Mouse (Mus musculus): ENCODE results near the gene Rasa3. TPM values are rescaled to one million over a fixed set of nuclear protein-coding genes. Genes with fewer than 3 reads are reported as not detected.

The Rasa3 gene
- polyA plus RNA-seq, 1 experiment from 2014 or later: 24.2 TPM

DNA sequence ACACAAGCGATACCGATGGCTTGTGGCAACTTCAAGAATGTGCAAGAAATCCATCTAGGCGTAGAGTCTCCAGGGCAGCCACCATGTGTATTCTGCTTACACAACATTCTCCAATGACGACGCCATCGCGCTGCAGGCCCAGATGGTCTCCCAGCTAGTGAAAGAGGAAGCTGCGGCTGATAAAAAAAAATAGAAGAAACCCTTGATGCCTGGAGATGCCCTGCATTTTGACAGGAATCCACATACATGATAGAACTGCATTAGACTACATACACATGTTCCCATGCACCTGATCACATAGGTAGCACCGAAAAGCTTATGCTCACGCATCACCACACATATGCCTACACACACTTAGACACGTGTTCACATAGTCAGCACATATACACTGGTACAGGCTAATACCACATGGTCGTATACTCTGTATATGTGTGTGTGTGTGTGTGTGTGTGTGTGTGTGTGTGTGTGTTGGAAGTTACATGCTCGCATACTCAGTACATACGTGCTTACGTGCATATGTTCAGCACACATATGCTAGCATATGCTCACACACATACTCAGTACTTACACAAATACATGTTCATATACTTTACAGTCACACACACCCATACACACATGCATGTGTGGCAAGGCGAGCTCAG lies 8.4 kb upstream of the Rasa3 start:
- DNase-seq (ENCODE audit: low spot score): peak; percentile 74

DNA sequence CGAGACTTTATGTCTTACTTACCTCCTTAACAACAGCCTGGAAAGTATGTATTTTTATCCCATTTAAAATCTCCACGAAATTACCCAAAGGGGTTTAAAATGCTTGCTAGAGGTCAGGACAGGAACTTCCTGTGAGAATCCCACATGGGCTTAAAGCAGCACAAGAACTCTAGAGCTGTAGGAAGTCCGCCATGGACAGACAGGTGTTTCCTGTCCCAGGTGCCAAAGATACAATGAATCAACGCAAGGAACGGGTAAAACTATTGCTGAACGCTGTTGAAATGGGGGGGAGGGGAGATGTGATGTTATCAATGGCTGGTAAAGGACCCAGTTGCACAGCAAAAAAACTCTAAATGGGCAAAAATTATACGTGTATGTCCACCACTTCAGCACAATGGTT lies 6.7 kb upstream of the Rasa3 start:
- DNase-seq (ENCODE audit: low spot score): peak; percentile 53

DNA sequence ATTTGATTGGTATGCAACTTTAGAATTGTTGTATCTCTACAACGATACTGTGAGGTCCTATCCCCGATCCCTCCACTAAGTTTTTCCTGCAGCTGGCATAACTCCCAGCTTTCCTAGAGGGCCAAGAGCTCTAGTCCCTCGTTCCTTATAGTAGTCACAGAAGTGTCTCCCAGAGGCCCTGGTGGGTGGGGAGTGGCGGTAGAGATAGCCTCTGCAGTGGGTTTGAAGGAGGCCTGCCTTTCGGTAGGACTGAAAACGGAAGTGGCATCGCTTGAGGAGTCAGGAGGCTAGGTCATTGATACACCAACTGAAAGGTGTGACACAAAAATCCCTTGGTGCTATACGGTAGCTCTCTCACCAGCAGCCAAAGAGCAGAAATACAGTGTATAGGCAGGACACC lies 779 bp upstream of the Rasa3 start:
- DNase-seq (ENCODE audit: low spot score): peak; percentile 18

GRCm38 (mm10) chr8:13676701-13677412 lies 546 bp downstream of the Rasa3 start:
- peak; percentile 77 for DNase-seq (ENCODE audit: low spot score)

DNA sequence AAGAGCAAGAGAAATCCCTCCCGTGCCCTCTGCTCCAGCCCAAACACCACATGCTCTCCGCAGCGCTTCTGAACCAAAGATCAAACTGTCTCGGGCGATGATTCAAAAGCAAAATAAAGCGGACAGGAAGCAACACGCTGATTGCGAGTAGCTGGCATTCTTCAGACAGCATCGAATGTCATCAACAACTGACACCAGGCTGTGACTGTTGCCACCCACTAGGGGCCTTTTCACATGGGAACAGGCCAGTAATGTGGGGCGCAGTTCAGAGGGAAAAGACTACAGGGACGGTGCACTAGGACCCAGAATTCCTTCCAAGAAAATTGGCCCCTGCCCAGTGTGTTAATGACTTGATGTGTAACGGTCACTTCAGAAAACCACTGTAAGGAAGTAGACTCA lies 1.1 kb downstream of the Rasa3 start:
- DNase-seq (ENCODE audit: low spot score): peak; percentile 51

- DNase-seq (ENCODE audit: low spot score): no peak
These were observed 1.9 kb downstream of the Rasa3 start for GRCm38 (mm10) chr8:13675524-13675923.

DNA sequence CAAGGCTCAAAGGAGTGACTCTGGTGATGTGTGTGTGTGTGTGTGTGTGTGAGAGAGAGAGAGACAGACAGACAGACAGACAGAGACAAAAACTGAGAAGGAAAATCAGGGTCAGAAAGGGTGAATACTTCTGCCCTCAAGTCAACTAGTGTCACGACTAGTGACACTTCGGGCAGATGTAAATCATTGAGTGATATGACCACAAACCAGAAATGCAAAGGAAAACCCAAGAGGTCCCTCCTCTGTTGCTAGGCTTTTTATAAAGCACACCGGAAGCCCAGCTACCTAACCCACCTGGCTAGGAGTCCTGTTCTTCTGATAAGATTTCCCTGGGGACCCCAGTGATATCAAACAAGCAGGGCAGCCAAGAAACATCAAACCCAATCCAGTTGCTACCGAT lies 2.3 kb downstream of the Rasa3 start:
- peak; percentile 38 for DNase-seq (ENCODE audit: low spot score)

- DNase-seq (ENCODE audit: low spot score): peak; percentile 52
These were observed 3.0 kb downstream of the Rasa3 start for GRCm38 (mm10) chr8:13674294-13675010.

GRCm38 (mm10) chr8:13673215-13673614 lies 4.2 kb downstream of the Rasa3 start:
- DNase-seq (ENCODE audit: low spot score): no peak

GRCm38 (mm10) chr8:13671246-13672003 lies 6.0 kb downstream of the Rasa3 start:
- no peak for DNase-seq (ENCODE audit: low spot score)

DNA sequence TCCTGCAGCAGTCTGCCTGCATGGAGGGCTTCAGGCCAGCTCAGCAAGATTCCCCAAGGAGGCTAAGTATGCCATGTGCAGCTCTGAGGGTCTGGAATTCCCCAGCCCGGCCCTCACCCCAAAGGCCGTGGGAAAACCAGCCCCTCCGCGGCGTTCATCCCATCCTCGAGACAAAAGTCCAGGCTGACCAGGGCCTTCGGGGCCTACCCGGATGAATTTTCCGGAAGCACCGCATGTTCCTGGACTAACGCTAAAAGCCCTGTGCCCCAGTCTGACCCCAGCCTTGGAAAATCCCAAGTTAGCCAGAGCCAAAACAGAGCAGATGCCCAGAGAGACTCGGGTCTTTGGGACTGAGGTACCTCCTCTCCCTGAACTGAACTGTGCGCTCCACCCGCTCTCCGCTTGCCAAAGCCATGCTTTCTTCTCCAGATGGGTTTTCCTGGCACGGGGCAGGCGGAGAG lies 7.4 kb downstream of the Rasa3 start:
- DNase-seq (ENCODE audit: low spot score): no peak

- no peak for DNase-seq (ENCODE audit: low spot score)
These were observed 9.0 kb downstream of the Rasa3 start for GRCm38 (mm10) chr8:13668367-13668766.

DNA sequence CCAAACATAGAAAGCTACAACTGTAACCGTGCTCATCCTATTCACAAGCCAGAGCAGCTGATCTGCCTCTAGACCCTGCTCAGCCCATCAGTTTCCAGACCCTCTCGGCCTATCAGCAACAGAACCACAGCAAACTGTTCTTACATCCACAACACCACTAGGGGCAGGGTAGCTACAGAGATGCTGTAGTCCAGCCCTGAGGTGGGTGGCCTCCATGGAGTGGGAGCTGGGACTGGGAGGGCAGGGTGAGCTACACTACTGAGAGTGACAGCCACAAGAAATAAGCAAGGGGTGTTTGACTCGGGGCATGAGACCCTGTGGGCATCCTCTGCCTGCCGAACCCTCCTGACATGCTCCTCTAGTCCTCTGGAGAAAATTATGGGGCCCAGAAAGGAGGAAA lies 9.5 kb downstream of the Rasa3 start:
- DNase-seq (ENCODE audit: low spot score): no peak

GRCm38 (mm10) chr8:13665944-13666343 lies 11.5 kb downstream of the Rasa3 start:
- no peak for DNase-seq (ENCODE audit: low spot score)

DNA sequence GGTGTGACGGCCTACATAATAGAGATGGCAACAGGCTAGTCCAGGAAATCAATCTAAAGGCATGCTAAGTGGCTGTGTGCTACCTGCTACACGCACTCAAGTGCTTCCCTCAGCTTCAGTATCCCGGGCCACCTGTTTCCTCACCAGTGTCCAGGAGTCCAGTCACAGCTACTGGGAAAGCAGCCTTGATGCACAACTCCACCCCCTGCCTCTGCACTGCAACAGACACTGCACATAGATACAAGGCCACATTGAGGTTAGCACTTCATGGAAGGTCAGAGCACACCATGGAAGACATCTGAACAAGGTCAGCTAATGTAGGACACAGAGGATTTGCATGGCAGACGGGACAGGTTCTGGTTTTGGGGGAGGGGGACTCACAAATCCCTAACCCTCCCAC lies 11.9 kb downstream of the Rasa3 start:
- no peak for DNase-seq (ENCODE audit: low spot score)

- DNase-seq (ENCODE audit: low spot score): no peak
These were observed 12.6 kb downstream of the Rasa3 start for GRCm38 (mm10) chr8:13664711-13665210.

- DNase-seq (ENCODE audit: low spot score): peak; percentile 15
These were observed 17.1 kb downstream of the Rasa3 start for GRCm38 (mm10) chr8:13660323-13660722.

- DNase-seq (ENCODE audit: low spot score): no peak
These were observed 19.9 kb downstream of the Rasa3 start for GRCm38 (mm10) chr8:13657479-13657878.

DNA sequence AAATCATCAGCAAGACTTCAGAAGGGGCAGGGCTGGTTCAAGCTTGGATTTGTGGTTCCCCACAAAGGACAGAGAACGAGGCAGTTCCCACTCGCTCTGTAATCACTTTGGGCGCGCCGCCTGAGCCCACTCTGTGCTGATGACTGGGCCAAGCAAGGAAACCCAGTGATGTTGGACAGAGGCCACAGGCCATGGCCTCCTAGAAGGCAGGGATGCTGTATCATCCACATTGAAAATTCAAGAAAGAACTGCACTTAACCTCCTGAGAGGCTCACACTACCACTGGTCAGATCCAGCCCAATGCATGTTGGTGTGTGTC lies 22.4 kb downstream of the Rasa3 start:
- DNase-seq (ENCODE audit: low spot score): no peak

DNA sequence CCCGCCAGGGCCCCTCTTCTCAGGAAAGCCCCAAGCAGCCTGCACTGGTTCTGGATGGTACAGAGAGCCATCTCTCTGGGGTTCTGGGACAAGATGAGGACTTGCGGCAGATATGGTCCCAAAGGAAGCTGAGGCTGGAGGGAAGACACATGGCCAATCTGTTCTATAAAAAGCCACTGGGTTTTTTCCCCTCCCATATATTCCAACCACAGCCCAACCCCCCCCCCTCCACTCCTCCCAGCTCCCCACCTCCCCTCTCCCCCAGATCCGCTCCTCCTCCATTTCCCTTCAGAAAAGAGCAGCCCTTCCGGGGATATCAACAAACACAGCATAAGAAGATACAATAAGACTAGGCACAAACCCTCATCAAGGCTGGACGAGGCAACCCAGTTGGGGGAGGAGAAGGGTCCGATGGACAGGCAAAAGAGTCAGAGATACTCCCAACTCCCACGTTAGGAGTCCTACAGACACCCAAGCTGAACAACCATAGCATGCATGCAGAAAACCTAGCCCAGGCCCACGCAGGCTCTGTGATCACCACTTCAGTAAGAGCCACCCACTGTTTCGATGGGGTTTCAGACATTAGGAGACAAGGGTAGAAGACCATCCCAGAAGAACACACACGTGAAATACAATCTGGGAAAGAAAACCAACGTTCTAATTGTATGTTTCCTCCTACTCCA lies 22.9 kb downstream of the Rasa3 start:
- no peak for DNase-seq (ENCODE audit: low spot score)
